ENCODE assay signal across 12 mouse cellular contexts in genomic region chr12:86871666-86872334, GRCm38 (mm10). TPM values are rescaled to one million over a fixed set of nuclear protein-coding genes. Genes with fewer than 3 reads are reported as not detected.
DNase-seq lines count a peak whose midpoint lies in the region; ATAC-seq and TF ChIP-seq lines count a peak whose summit lies in the region.
"Had no signal": no experiment of that assay in that cellular context is flagged by ENCODE, and none has a peak within 500 bp of the region (broad histone marks: within the 10 kb centered on the region; RNA-seq: fewer than 3 reads in every experiment).

No protein-coding gene starts in this region.

- no peak for TF ChIP-seq EP300 in heart, adult 2 months (IDR thresholded peaks at IDR 0.05; ENCODE audit: insufficient read depth, low read depth, low read length)

- H3K27ac ChIP-seq in heart, adult 2 months, result peak overlapping the region; percentile 62
- peak overlapping the region; percentile 98 for H3K27ac ChIP-seq in kidney, adult 2 months (ENCODE audit: insufficient read depth, low read depth, low read length)
- H3K27ac ChIP-seq in kidney, embryonic 15.5 days, result peak overlapping the region; percentile 82
- H3K27ac ChIP-seq: neural tube, embryonic 13.5 days had no signal

- no peak for TF ChIP-seq CTCF in heart, adult 2 months (IDR thresholded peaks at IDR 0.05)
- no peak for TF ChIP-seq CTCF in kidney, adult 2 months (conservative IDR thresholded peaks at IDR 0.05; ENCODE audit: insufficient read depth, insufficient read length, low read depth, low read length)
- TF ChIP-seq CTCF in E14TG2a.4 (conservative IDR thresholded peaks at IDR 0.05; ENCODE audit: low read length), result no peak

- ATAC-seq in kidney, embryonic 15.5 days (replicated peaks; ENCODE audit: low FRiP score), result no peak

- H3K36me3 ChIP-seq in heart, adult 2 months (ENCODE audit: control insufficient read depth, insufficient read depth, low read length), result peaks cover 2% of the 10 kb centered on the region; the same call in 1 of the 2 replicates
- no peaks in the 10 kb centered on the region for H3K36me3 ChIP-seq in kidney, adult 2 months (ENCODE audit: control insufficient read depth, insufficient read depth, low read length)
- peaks cover 6% of the 10 kb centered on the region; the same call in 1 of the 2 replicates for H3K36me3 ChIP-seq in E14TG2a.4 (ENCODE audit: insufficient read depth, low read length)
- H3K36me3 ChIP-seq in kidney, embryonic 15.5 days, result no peaks in the 10 kb centered on the region
- H3K36me3 ChIP-seq: neural tube, embryonic 13.5 days had no signal

- intact Hi-C loops in heart, adult 2 months (cut with DNase I), result no loop called here

- no peaks in the 10 kb centered on the region for H3K9me3 ChIP-seq in E14TG2a.4 (ENCODE audit: low read length)
- H3K9me3 ChIP-seq in kidney, embryonic 15.5 days (replicated peaks), result 0 out of 2 replicates have a peak, but pooled peaks cover 4% of the 10 kb centered on the region
- H3K9me3 ChIP-seq: neural tube, embryonic 13.5 days had no signal

- no peak overlapping the region for H3K9ac ChIP-seq in heart, adult 2 months (ENCODE audit: low read depth, low read length)
- H3K9ac ChIP-seq in kidney, embryonic 15.5 days, result no peak overlapping the region
- H3K9ac ChIP-seq: neural tube, embryonic 13.5 days had no signal

- H3K4me3 ChIP-seq in heart, adult 2 months, result no peak overlapping the region
- H3K4me3 ChIP-seq in kidney, adult 2 months (ENCODE audit: insufficient read depth, low read depth, low read length), result no peak overlapping the region
- H3K4me3 ChIP-seq in E14TG2a.4 (replicated peaks; ENCODE audit: low read length), result peak overlapping the region; percentile 43
- H3K4me3 ChIP-seq in kidney, embryonic 15.5 days (replicated peaks), result no peak overlapping the region
- H3K4me3 ChIP-seq: neural tube, embryonic 13.5 days had no signal

- no peak for DNase-seq in heart, adult 2 months
- DNase-seq in heart, adult 8-10 months (ENCODE audit: low spot score), result no peak
- DNase-seq in kidney, adult 2 months, result peak; percentile 53
- no peak for DNase-seq in kidney, adult 8-10 months
- no peak for DNase-seq in left cerebral cortex, adult 18-20 months (ENCODE audit: low spot score in 2 of 2)
- no peak for DNase-seq in ovary, postnatal 36 days (ENCODE audit: low spot score)
- DNase-seq: cerebellum, postnatal 36 days; gastrocnemius, postnatal 25 days; right cerebral cortex, postnatal 25 days had no signal

- H3K79me2 ChIP-seq in heart, adult 2 months (replicated peaks; ENCODE audit: control insufficient read depth, insufficient read depth, low read length), result no peaks in the 10 kb centered on the region

- no peak for TF ChIP-seq POLR2A in heart, adult 2 months (IDR thresholded peaks at IDR 0.05; ENCODE audit: insufficient read depth, low read depth, low read length)
- TF ChIP-seq POLR2A in kidney, adult 2 months (IDR thresholded peaks at IDR 0.05; ENCODE audit: low read depth, low read length), result no peak

- H3K4me1 ChIP-seq in heart, adult 2 months (ENCODE audit: control insufficient read depth, insufficient read depth, low read length), result peaks cover 16% of the 10 kb centered on the region
- peaks cover 23% of the 10 kb centered on the region for H3K4me1 ChIP-seq in kidney, adult 2 months (ENCODE audit: control insufficient read depth, insufficient read depth, low read length)
- H3K4me1 ChIP-seq in E14TG2a.4 (replicated peaks; ENCODE audit: low read depth, low read length), result peaks cover 79% of the 10 kb centered on the region
- H3K4me1 ChIP-seq in kidney, embryonic 15.5 days, result peaks cover 22% of the 10 kb centered on the region

- WGBS in heart, adult 2 months, result 57% methylated on average over 4 of the region's 4 CpGs
- 28% methylated on average over 4 of the region's 4 CpGs for WGBS in kidney, adult 2 months
- WGBS in kidney, embryonic 15.5 days, result 52% methylated on average over 4 of the region's 4 CpGs

- H3K4me2 ChIP-seq in kidney, embryonic 15.5 days, result no peak overlapping the region
- H3K4me2 ChIP-seq: neural tube, embryonic 13.5 days had no signal

- no peaks in the 10 kb centered on the region for H3K27me3 ChIP-seq in heart, adult 2 months (ENCODE audit: control insufficient read depth, insufficient read depth, low read length)
- H3K27me3 ChIP-seq in kidney, adult 2 months (replicated peaks; ENCODE audit: control insufficient read depth, insufficient read depth, low read length), result no peaks in the 10 kb centered on the region
- no peaks in the 10 kb centered on the region for H3K27me3 ChIP-seq in E14TG2a.4 (ENCODE audit: insufficient read depth, low read length)
- H3K27me3 ChIP-seq in kidney, embryonic 15.5 days, result no peaks in the 10 kb centered on the region
- H3K27me3 ChIP-seq: neural tube, embryonic 13.5 days had no signal

RNA-seq across cellular contexts. Expression of gene Irf2bpl, which starts 12.8 kb away (rescaled TPM):
- 10 to 100 TPM; 32.6 to 36.9 TPM for total RNA-seq in heart, adult 2 months (2021)
- 15.6 and 20.1 TPM in 2 replicates for polyA plus RNA-seq in heart, adult 2 months (2012; rRNA removed)
- total RNA-seq in heart, adult 8-10 months (2022), result 10 to 100 TPM; 26.2 to 30.4 (median 27.8) TPM
- 22.0 and 27.8 TPM in 2 replicates for polyA plus RNA-seq in kidney, adult 2 months (2012; rRNA removed)
- polyA plus RNA-seq in kidney, embryonic 15.5 days (2015; fragmentation: Nextera tagmentation; extraction: Ambion mirVana), result 40.7 and 43.9 TPM in 2 replicates
- 10 to 100 TPM; 91.6 to 93.6 TPM for total RNA-seq in left cerebral cortex, adult 18-20 months (2021)
